Mouse (Mus musculus) midbrain, embryonic 10.5 days (tissue): ENCODE measurements around the gene Dpm2. TPM values are rescaled to one million over a fixed set of nuclear protein-coding genes. Genes with fewer than 3 reads are reported as not detected.

Experiments used
- DNase-seq: peaks from one replicate; pipeline ENCODE4 v3.0.0-alpha.2; 2017; ENCODE audit warnings: low spot score
- H3K27ac ChIP-seq: fragments of 300-500 bp; sonication (generic); replicated peaks from 2 replicates; pipeline ENCODE4 v1.5.1; 2016; ENCODE audit warnings: mild to moderate bottlenecking
- H3K27me3 ChIP-seq: fragments of 300-500 bp; sonication (generic); 2 replicates; pipeline ENCODE4 v1.6.1; 2016; ENCODE audit warnings: low read depth, mild to moderate bottlenecking; ENCODE audit not compliant: poor library complexity, severe bottlenecking
- H3K36me3 ChIP-seq: fragments of 300-500 bp; sonication (generic); 2 replicates; pipeline ENCODE4 v1.6.1; 2016; ENCODE audit warnings: mild to moderate bottlenecking, moderate library complexity
- H3K4me1 ChIP-seq: fragments of 300-500 bp; sonication (generic); 2 replicates; pipeline ENCODE4 v1.6.1; 2016
- H3K4me3 ChIP-seq: fragments of 300-500 bp; sonication (generic); 2 replicates; pipeline ENCODE4 v1.5.1; 2016; ENCODE audit warnings: mild to moderate bottlenecking, moderate library complexity
- H3K9me3 ChIP-seq: fragments of 300-500 bp; sonication (generic); replicated peaks from 2 replicates; pipeline ENCODE4 v1.6.1; 2016; ENCODE audit warnings: mild to moderate bottlenecking
- WGBS: fragments of 180-500 bp; shearing (Covaris S2); methylation state at CpG from one replicate; pipeline ENCODE4 v1.1.7; 2016; 5-methylcytosine and 5-hydroxymethylcytosine counted together
- polyA plus RNA-seq: library from polyadenylated mRNA; unstranded; fragments of >200 nt; fragmentation: Nextera tagmentation; extraction: Ambion mirVana; gene quantifications from 2 replicates; pipeline ENCODE4 v1.2.1, GENCODE M21; 2016

Gene Dpm2
- polyA plus RNA-seq, 1 experiment from 2014 or later, result 116 TPM

DNA sequence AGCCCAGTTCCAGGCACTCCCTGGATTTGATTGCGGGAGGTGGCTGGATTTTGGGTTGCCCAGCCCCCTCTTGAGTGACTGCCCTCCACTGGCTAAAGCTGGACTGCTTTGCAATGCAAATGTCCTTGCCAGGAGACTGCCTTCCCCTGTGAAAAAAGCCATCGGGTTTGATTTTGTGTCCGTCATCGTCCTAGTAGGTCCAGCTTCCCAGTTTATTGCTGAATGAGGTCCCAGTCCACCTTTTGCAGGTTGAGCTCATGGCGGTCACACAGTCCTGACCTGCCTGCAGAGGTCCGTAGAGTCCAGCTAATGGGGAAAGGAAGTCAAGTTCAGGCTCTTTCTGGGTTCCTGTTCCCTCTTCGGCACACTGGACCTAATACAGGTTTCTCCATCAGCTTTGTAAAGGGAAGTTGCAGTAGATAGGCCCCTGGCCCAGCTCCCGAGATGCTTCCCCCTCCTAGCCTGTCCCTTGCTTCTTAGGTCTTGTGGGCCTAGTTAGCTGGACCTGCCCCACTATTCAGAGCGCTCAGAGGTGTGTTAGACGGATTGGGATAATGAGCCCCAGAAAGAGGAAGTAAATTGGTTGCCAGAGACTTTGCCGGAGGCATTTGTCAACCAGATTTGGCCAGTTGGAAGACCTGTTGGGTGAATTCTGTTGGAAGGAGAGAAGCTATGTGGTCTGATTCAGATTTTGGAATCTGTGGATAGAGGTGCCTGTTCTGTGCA lies 33.9 kb upstream of the Dpm2 start:
- Histone ChIP-seq H3K36me3 (no peaks in the 10 kb centered on the region), H3K27ac (peak overlapping the region; percentile 94), H3K4me3 (peak overlapping the region; percentile 91), H3K27me3 (no peaks in the 10 kb centered on the region), H3K4me1 (peaks cover 78% of the 10 kb centered on the region), H3K9me3 (no peaks in the 10 kb centered on the region)
- 7% methylated on average over 11 of the region's 11 CpGs for WGBS
- peak; percentile 63 for DNase-seq

DNA sequence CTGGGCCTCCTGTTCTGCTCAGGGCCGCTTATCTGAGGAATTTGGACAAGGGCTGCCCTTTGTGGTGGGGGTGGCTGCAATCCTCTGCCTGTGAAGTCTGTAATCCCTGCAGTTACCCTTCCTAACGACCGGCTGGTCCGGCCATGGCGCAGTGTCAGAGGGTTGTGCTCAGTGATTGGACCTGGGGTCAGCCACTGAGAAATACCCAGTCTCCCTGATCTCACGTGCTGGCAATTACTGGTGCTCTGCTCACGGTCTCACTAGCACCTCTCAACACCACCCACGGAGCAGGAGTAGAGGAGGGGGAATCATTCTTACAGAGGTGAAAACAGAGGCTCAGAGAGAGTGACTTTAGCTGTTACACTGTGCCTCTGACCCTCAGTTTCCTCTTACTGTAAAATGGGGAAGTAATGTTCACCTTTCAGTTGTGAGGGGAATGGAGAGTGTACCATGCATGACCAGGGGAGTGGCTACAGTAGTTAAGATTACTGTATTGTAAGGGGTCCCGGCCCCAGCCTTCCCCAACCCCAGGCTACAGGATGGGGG lies 33.2 kb upstream of the Dpm2 start:
- DNase-seq, result peak; percentile 44
- Histone ChIP-seq H3K27ac (peak overlapping the region; percentile 94), H3K36me3 (no peaks in the 10 kb centered on the region), H3K9me3 (no peaks in the 10 kb centered on the region), H3K4me3 (peak overlapping the region; percentile 91), H3K27me3 (no peaks in the 10 kb centered on the region), H3K4me1 (peaks cover 78% of the 10 kb centered on the region)
- WGBS, result 13% methylated on average over 9 of the region's 9 CpGs

DNA sequence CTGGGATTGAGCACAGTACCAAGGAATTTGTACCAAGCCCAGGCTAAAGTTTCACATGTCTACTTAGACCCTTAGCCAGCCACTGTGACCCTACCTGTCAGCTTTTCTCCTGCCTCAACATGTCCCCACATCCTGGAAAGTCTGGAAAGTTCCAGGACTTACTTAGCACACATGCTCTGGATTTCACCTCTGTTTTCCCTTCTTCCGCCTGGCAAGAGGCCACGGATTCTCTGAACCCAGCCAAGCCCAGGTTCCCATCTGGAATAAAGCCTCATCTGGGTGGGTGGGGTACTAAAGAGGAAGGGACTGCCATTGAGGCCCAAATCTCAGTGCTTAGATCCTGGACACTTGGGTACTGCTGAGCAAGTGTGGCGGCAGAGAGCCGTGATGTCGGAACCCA lies 32.7 kb upstream of the Dpm2 start:
- H3K36me3 ChIP-seq, result no peaks in the 10 kb centered on the region
- no peaks in the 10 kb centered on the region for H3K9me3 ChIP-seq
- WGBS, result 89% methylated on average over 5 of the region's 5 CpGs
- peak overlapping the region; percentile 91 for H3K4me3 ChIP-seq
- H3K4me1 ChIP-seq, result peaks cover 78% of the 10 kb centered on the region
- no peaks in the 10 kb centered on the region for H3K27me3 ChIP-seq
- peak overlapping the region; percentile 94 for H3K27ac ChIP-seq
- DNase-seq, result no peak

DNA sequence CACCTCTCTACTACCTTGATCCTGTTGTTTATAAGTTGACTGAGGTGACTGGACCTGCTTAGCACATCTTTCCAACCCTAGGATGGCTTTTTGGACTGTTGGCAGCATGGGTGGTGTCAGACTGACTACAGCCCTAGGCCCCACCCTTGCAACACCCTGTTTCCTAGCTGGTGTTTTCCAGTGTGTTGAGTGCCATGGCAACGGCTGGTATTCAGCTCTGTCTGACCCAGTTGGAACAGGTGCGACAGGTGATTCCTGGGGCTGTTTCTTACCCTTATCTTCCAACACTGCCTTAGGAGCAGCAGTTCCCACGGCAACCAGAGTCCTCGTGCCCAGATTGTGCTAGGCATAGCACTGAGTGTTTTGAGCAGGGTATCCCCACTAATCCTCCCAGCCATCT lies 32.2 kb upstream of the Dpm2 start:
- H3K27ac ChIP-seq, result no peak overlapping the region; the same call in 1 of the 2 replicates
- no peaks in the 10 kb centered on the region for H3K36me3 ChIP-seq
- H3K4me3 ChIP-seq, result peak overlapping the region; percentile 91; the same call in 1 of the 2 replicates
- no peaks in the 10 kb centered on the region for H3K27me3 ChIP-seq
- no peaks in the 10 kb centered on the region for H3K9me3 ChIP-seq
- H3K4me1 ChIP-seq, result peaks cover 73% of the 10 kb centered on the region
- WGBS, result 80% methylated on average over 4 of the region's 4 CpGs
- DNase-seq, result no peak

DNA sequence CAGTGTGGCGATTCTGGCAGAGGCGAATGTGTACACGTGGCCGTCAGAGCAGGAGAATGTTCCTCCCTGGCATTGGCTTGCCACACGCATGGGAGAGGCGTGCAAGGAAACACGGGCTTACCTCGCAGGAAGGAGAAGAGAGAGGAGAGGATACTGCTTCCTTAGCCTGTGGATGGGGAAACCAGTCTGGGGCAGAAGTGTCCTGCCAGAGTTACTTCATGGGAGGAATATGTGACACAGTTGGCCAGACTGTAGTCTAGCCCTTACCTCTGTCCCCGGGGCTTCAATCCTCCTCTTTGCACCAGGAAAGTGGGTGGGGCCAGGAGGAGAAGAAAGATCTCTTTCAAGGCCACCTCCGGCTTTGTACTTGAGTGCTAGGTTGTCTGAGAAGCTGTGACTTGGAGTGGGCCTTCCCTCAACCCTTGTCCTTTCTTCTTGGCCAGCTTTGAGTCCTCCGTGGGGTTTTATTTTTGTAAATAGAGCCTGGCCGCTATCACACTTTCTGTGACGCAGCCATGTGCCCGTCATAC lies 31.1 kb upstream of the Dpm2 start:
- DNase-seq, result no peak
- Histone ChIP-seq H3K27me3 (no peaks in the 10 kb centered on the region), H3K4me1 (peaks cover 62% of the 10 kb centered on the region), H3K36me3 (peaks cover 6% of the 10 kb centered on the region; the same call in 1 of the 2 replicates), H3K9me3 (no peaks in the 10 kb centered on the region), H3K27ac (0 out of 2 replicates have a peak overlapping the region, but pooled peaks have one; percentile 23), H3K4me3 (no peak overlapping the region)
- 91% methylated on average over 14 of the region's 14 CpGs for WGBS

DNA sequence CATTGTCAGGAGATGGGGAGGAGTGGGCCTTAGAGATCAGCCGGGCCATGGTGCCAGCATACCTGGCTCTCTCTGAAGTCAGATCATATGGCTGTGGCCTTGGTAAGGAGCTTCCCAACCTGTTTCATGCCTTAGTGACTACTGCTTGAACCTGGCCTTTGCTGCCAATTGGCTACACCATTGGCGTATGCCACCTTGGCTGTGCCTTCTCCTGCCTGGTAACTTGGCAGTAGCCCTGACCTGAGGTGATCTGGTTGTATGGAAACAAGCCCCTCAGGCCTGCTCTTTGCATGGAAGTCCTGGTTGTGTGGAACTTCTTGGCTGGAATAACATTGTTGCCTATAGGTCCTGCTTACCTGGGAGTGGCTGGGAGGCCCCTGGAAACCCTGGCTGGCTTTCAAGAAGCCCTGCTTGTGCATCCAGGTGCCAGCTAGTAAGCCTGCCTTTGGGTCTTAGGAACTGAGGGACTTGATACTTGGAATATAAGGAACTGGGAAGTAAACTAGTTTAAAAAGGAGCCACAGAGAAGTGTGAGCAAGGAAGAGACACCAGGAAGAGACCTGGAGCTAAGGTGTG lies 29.2 kb upstream of the Dpm2 start:
- 86% methylated on average over 2 of the region's 2 CpGs for WGBS
- DNase-seq, result no peak
- H3K27ac ChIP-seq, result no peak overlapping the region; the same call in none of the 2 replicates
- peaks cover 48% of the 10 kb centered on the region for H3K4me1 ChIP-seq
- peaks cover 20% of the 10 kb centered on the region for H3K36me3 ChIP-seq
- no peak overlapping the region for H3K4me3 ChIP-seq
- H3K27me3 ChIP-seq, result no peaks in the 10 kb centered on the region
- H3K9me3 ChIP-seq, result no peaks in the 10 kb centered on the region

DNA sequence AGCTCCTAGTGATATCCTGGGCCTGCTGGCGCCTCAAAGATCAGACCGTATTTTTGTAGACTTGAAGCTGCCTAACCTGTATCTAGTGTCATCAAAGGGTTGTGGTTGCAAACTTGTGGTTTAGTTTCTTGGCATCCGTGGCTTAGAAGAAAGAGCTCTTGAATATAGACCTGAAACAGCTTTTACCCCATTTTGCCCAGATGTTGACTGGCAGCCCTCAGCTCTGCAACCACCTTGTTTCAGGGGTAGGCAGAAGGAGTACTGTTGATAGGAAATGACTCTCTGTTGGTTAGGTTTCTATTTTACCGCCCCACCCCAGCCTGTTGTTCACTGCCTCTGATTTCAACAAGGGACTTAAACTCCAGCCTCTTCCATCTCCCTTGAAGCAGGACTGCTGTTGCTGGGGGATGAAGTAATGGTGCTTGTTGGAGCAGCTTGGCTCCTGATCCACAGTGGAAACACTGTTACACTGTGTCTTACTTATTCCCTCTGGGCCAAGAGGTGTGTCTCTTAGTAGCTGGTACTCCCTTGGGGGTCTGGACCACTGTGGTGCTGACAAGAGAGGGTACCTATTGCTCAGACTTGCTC lies 28.6 kb upstream of the Dpm2 start:
- WGBS, result 91% methylated on average over 4 of the region's 4 CpGs
- no peak overlapping the region for H3K4me3 ChIP-seq
- peaks cover 45% of the 10 kb centered on the region for H3K4me1 ChIP-seq
- H3K9me3 ChIP-seq, result no peaks in the 10 kb centered on the region
- H3K27me3 ChIP-seq, result no peaks in the 10 kb centered on the region
- H3K27ac ChIP-seq, result no peak overlapping the region
- peaks cover 23% of the 10 kb centered on the region for H3K36me3 ChIP-seq
- DNase-seq, result no peak

DNA sequence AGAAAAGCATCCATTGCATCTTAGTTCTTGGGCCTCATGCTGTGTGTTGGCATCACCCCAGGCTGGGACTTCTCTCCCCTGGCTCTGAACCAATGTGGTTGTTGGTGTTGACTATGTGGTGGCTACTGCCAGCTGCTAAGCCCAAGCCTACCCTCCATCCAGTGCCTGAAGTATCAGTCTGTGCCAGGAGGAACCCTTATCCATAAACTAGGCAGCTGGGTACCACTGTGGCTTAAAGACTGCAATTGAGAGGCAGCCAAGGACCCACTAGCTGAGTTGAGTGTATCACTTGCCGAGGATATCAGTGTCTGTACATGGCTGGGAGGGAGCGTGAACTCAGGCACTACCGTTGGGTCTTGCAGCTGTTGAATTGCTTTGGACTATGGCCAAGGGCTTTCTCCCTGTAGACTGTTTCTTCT lies 27.6 kb upstream of the Dpm2 start:
- no peak overlapping the region for H3K4me3 ChIP-seq
- H3K9me3 ChIP-seq, result no peaks in the 10 kb centered on the region
- 97% methylated on average over 3 of the region's 3 CpGs for WGBS
- no peak overlapping the region for H3K27ac ChIP-seq
- no peak for DNase-seq
- H3K36me3 ChIP-seq, result peaks cover 31% of the 10 kb centered on the region
- H3K27me3 ChIP-seq, result no peaks in the 10 kb centered on the region
- peaks cover 39% of the 10 kb centered on the region for H3K4me1 ChIP-seq

DNA sequence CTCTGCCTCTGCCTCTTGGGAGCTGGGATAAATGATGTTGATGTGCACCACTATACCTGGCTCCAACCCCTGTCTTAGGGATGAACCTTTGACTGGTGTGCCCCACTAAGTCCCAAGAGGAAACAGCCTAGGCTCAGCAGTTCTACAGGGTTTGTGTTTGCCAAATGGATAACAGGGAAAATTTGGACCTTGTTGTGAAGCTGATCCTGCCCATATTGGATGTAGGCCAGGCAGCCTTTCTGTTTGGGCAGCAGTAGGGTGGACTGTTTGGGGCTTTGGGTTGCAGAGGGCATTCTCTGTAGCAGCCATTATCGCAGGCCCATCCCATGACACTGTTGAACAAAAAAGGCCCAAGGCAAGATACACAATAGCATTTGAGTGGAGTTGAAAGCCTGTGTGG lies 23.7 kb upstream of the Dpm2 start:
- WGBS, result 70% methylated on average over 1 of the region's 1 CpGs
- no peak for DNase-seq
- peaks cover 12% of the 10 kb centered on the region for H3K4me1 ChIP-seq
- H3K4me3 ChIP-seq, result no peak overlapping the region
- H3K36me3 ChIP-seq, result peaks cover 31% of the 10 kb centered on the region
- peak overlapping the region; percentile 55; the same call in 1 of the 2 replicates for H3K27ac ChIP-seq
- no peaks in the 10 kb centered on the region for H3K27me3 ChIP-seq
- no peaks in the 10 kb centered on the region for H3K9me3 ChIP-seq

DNA sequence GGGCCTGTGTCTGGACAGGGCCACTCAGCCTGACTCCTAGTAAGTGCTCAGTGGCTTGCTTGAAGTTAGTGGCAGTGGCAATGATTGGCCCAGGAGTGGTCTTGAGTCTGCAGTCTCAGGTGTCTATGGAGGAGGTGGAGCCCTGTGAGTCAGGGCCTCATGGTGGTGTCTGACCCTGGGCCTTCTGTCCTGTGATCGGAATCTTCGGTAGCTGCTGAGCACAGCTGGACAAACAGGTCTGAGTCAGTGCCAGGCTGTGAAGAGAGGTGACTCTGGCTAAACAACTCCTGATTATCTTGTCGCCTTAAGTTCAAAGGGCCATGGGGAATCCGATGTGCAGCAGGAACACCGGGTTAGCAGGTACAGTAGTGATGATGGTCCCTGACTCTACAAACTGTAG lies 23.3 kb upstream of the Dpm2 start:
- peaks cover 12% of the 10 kb centered on the region for H3K4me1 ChIP-seq
- H3K9me3 ChIP-seq, result no peaks in the 10 kb centered on the region
- H3K27me3 ChIP-seq, result no peaks in the 10 kb centered on the region
- no peak overlapping the region for H3K4me3 ChIP-seq
- no peak for DNase-seq
- H3K27ac ChIP-seq, result peak overlapping the region; percentile 55; the same call in 1 of the 2 replicates
- 92% methylated on average over 5 of the region's 5 CpGs for WGBS
- H3K36me3 ChIP-seq, result peaks cover 31% of the 10 kb centered on the region

DNA sequence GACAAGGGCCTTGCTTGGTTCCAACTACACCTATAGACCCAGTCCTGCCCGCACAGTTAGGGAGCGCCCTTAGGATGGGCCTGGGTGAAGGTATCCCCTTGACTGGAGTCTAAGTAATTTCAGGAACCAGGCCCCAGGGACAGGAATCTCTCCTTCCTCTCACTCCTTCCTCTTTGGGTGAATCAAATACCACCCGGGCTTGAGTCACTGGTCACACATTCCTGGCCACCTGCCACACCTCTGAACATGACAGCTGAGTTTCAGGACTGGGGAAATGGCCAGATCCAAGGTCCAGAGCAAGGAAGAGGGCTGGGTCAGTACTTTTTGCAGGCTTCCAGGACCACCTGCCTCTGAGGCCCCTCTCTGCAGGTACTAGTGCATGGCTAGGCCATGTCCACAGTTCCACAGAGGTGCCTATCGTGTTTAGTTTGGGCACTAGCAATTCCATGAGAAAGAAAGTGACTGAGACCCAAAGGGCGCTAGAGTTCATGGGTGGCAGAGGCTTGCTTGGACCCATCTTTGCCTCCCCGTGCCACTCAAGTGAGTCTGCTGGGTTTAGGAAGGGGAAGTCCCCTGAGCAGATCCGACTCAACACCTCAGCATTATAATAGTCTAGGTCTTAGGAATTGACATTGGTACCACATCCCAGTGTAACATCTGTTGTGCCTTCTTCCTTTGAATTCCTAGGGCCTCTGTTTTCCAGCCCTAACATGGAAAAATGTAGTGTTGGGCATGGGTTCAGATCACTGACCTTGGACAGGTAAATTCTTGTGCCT lies 22.5 kb upstream of the Dpm2 start:
- DNase-seq, result no peak
- no peaks in the 10 kb centered on the region for H3K9me3 ChIP-seq
- H3K27ac ChIP-seq, result no peak overlapping the region
- H3K4me1 ChIP-seq, result peaks cover 12% of the 10 kb centered on the region
- H3K27me3 ChIP-seq, result no peaks in the 10 kb centered on the region
- H3K36me3 ChIP-seq, result peaks cover 31% of the 10 kb centered on the region
- H3K4me3 ChIP-seq, result no peak overlapping the region
- 88% methylated on average over 7 of the region's 7 CpGs for WGBS

DNA sequence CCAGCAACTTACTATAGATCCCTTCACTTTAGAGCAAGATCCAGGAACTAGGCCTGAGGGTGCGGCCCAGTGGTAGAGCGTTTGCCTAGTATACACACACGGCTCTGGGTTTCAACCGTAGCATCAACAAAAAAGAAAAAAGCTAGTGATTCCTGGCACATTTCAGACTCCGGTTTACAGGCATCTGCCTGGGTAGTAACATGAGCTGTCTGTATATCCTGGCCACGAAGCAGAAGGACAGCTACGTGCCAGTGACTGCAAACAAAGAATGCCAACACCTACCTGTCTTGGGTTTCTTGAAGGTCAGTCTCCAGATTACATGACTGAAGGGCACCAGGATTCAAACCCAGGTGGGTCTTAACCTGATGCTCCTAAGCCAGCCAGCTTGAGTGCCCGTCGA lies 21.5 kb upstream of the Dpm2 start:
- no peak overlapping the region for H3K27ac ChIP-seq
- DNase-seq, result no peak
- WGBS, result 95% methylated on average over 9 of the region's 9 CpGs

More for the DNA sequence above, 21.5 kb upstream of the Dpm2 start:
- Histone ChIP-seq H3K4me3 (no peak overlapping the region), H3K4me1 (peaks cover 12% of the 10 kb centered on the region), H3K36me3 (peaks cover 28% of the 10 kb centered on the region), H3K9me3 (no peaks in the 10 kb centered on the region), H3K27me3 (no peaks in the 10 kb centered on the region)
